Mouse (Mus musculus) testis, adult 2 months (tissue): ENCODE results near the gene Dicer1.

Experiments
- CTCF ChIP-seq: fragments of 200-500 bp; IDR thresholded peaks from 2 replicates; pipeline ENCODE4 v1.5.1; 2012; ENCODE audit warnings: low read depth, mild to moderate bottlenecking, inconsistent platforms, low read length, moderate library complexity; ENCODE audit not compliant: control insufficient read depth, insufficient read depth, insufficient replicate concordance
- POLR2A ChIP-seq: fragments of 200-500 bp; IDR thresholded peaks from 2 replicates; pipeline ENCODE4 v1.6.1; 2012; ENCODE audit warnings: low read depth, mild to moderate bottlenecking, inconsistent platforms, low read length, moderate library complexity; ENCODE audit not compliant: control insufficient read depth

GRCm38 (mm10) chr12:104642337-104642736, 109.4 kb downstream of the Dicer1 start:
- TF ChIP-seq CTCF (no peak), POLR2A (no peak)
